Mouse (Mus musculus) small intestine, adult 2 months (tissue): ENCODE results near the gene Ubac2.

Experiments
- CTCF ChIP-seq: fragments of 200-500 bp; IDR thresholded peaks from 2 replicates; pipeline ENCODE4 v1.5.1; 2012; ENCODE audit warnings: low read depth, mild to moderate bottlenecking, control low read depth, inconsistent platforms, low read length, moderate library complexity, mixed read lengths; ENCODE audit not compliant: insufficient replicate concordance, insufficient read length; ENCODE audit errors: extremely low read depth
- POLR2A ChIP-seq: fragments of 200-500 bp; IDR thresholded peaks from 2 replicates; pipeline ENCODE4 v1.6.1; 2012; ENCODE audit warnings: low read depth, mild to moderate bottlenecking, control low read depth, inconsistent platforms, low read length, moderate library complexity

DNA sequence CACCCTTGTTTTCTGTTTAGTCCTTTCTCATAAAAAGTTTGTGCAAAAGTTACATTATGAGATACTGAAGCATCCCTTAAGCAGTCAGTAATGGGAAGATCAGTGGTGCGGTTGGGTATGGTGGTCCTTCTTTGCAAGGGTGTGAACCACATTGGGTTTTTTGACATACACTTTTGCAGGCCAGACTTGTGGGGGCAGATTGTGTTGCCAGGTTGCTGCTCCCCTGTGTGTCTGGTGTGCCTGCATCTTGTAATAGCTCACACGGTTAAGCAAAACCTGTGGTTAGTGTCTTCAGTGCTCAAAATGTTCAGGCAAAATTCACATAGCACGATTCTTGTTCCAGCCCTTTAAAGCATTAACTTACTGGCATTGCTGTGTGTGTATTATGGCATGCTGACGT, 16.9 kb downstream of the Ubac2 start:
- TF ChIP-seq CTCF (no peak), POLR2A (no peak)
